Mouse (Mus musculus) erythroblast, adult 5-6 weeks (primary cell): Measurements from ENCODE around the gene Kmt2c. TPM values are rescaled to one million over a fixed set of nuclear protein-coding genes. Genes with fewer than 3 reads are reported as not detected.

ENCODE experiments used
- ATAC-seq: replicated peaks from 2 replicates; pipeline ENCODE4 v1.8.0; 2016; ENCODE audit warnings: moderate number of reproducible peaks, mild to moderate bottlenecking, moderate TSS enrichment, inconsistent platforms; ENCODE audit not compliant: poor library complexity, low FRiP score, severe bottlenecking
- total RNA-seq, 2 experiments: library from RNA; stranded (forward) in 1 of 2; stranded (reverse) in 1 of 2; fragments of 150-400 nt in 1 of 2; fragments of 200-764, 138-1000 nt in 1 of 2; gene quantifications; 2 replicates each; pipeline versions ENCODE4 v1.2.3 to v1.2.4; 2015 to 2017; ENCODE audit warnings: low replicate concordance in 2 of 2

Gene Kmt2c
- total RNA-seq, 2 experiments from 2014 or later: 18.4 to 26.7 TPM

- ATAC-seq: no peak
Measured at GRCm38 (mm10) chr5:25415382-25415781, 83.2 kb downstream of the Kmt2c start.

- no peak for ATAC-seq
Measured at GRCm38 (mm10) chr5:25396727-25397126, 101.9 kb downstream of the Kmt2c start.

DNA sequence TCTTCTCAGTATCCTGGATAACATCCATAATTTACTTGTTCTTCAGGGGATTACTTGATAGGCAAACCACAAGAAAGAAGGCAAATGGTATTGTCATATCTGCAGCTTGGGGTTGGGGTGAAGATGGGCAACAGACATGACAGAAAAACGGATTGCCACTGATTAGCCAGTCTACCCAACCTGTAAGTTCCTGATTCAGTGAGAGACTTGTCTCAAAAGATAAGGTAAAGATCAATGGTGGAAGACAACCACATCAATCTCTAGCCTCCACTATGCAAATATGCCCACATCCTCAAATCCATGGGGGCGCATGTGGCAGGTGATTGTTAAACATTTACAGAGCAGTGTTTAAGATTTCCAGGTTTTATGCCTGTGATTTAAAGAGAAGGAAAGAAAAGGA lies 105.9 kb downstream of the Kmt2c start:
- no peak for ATAC-seq

DNA sequence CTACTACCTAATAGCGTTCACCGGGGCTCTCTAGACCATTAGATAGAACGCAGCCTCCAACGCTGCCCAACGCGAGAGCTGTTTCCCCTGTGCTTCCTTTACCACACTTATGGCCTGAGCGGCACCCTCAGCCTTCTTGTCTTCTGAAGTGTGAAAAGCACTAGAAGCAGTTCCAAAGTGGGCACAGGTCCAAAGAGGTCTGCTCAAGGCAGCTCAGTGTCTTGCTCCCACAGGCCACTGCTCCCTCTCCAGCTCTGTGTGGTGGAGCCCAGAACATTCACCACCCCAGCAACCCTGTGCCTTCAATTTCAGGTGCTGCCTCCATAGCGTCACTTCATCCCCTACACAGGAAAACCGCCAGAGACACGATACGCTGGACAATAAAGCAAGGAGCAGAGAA lies 115.0 kb downstream of the Kmt2c start:
- no peak for ATAC-seq

DNA sequence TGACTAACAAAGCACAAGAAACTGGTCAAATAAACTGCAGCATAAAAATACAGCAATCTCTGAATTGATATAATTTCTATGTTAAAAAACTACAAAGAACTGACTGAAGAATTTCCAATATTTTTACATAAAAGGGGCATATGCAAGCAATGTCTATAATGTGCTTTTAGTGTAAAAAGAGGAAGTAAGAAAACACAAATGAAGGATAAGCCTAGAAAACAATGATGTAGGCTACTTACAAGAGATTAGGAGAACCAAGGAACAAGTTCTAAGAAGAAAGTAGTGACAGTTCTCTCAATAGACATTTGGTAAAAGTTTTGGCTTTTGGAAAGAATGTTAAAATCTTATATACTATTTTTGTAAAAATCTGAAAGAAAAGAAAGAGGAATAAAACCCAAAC lies 119.4 kb downstream of the Kmt2c start:
- ATAC-seq: no peak

- no peak for ATAC-seq
Measured at GRCm38 (mm10) chr5:25368420-25368819, 130.2 kb downstream of the Kmt2c start.

DNA sequence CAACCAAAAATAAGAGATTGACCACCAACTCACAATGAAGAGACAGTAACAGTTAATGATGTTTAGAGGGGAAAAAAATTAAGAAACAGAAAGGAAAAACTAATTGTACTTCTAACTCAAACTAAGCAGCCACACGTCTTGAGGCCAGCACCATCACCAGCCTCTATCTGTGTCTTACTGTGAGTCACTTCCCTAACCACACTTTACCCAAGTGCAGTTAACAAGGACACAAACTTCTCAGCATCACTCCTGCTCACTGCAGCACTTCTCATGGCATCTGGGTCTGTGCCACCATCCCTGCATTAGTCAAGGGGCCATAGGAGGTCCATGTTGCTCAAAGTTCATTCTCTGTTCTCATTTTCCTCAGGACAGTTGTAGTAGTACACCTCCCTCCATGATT lies 131.5 kb downstream of the Kmt2c start:
- no peak for ATAC-seq

DNA sequence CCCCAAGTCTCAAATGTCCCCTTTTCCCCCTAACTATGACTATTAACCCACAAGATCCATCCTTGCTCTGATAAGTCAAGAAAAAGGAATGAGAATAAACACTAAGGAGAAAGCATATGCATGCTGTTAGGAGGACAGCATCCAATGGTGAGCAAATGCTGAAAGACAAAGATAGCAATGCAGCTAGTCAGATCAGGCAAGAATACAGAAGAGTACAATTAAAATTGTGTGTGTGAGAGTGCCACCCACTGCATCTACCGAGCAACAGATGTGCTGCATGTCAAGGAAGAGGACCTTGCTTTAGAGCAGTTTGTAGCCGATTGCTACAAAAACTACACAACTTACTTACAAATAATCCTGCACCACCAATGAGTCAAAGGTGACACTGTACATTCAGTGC lies 145.1 kb downstream of the Kmt2c start:
- ATAC-seq: no peak

DNA sequence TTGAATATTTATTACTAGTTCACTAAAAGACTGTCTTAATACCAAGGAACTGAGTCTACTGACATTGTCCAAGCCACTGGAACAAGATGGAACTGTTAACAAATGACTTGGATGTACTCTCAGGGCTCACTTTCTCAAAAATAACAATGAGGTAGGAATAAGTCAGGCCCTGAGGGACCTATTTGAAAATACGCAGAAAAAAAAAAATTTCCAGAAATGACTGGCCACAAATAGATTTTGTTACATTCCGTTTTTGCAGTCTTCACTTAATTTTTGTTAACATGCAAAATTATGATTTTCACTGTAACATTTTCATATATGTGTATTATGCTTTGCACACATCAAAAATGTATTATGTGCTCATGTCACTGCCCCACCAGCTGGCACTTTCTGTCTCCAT lies 167.3 kb downstream of the Kmt2c start:
- ATAC-seq: no peak

GRCm38 (mm10) chr5:25313881-25314280 lies 184.7 kb downstream of the Kmt2c start:
- ATAC-seq: no peak

DNA sequence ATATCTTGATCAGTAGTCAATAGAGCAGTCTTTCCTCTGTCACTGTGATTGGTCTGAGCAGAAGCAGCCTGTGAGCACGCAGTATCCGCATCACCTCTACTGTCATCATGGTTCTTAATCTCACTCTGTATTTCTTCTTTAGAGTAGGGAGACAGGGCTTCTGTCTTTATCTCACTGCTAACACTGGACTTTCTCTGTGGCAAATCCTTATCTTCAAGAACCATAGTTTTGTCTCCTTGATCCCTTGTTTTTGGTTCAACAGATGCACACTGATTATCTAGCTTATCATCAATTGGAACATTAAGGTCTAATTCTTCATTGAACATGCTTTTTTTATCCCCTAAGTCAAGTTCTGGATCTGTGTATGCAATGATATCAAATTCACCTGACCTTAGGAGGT lies 188.4 kb downstream of the Kmt2c start:
- no peak for ATAC-seq

GRCm38 (mm10) chr5:25296830-25297229 lies 201.8 kb downstream of the Kmt2c start:
- no peak for ATAC-seq

GRCm38 (mm10) chr5:25283988-25284387 lies 214.6 kb downstream of the Kmt2c start:
- ATAC-seq: no peak

- ATAC-seq: no peak
Measured at GRCm38 (mm10) chr5:25276365-25276764, 222.2 kb downstream of the Kmt2c start.

- ATAC-seq: no peak
Measured at GRCm38 (mm10) chr5:25275629-25276028, 223.0 kb downstream of the Kmt2c start.

- ATAC-seq: no peak
Measured at GRCm38 (mm10) chr5:25268258-25268888, 230.2 kb downstream of the Kmt2c start.

GRCm38 (mm10) chr5:25262266-25262665 lies 236.3 kb downstream of the Kmt2c start:
- ATAC-seq: no peak

DNA sequence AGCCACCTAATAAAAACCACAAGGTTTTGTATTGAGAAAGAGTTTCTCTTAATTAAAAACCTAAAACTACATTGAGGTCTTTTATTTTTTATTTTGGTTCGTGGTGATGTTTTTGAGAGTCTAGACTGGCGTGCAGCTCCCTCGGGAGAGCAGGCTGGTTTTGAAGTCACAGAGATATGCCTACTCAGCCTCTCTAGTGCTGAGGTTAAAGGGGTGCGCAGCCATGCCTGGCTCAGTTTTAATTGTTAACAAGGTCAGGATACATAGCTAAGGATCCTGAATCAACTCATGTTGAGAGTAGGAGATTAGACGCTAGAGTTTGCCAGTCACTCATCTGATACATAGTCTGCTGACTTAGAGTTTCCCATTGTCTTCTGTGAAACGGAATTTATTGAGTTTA lies 237.1 kb downstream of the Kmt2c start:
- ATAC-seq: no peak

DNA sequence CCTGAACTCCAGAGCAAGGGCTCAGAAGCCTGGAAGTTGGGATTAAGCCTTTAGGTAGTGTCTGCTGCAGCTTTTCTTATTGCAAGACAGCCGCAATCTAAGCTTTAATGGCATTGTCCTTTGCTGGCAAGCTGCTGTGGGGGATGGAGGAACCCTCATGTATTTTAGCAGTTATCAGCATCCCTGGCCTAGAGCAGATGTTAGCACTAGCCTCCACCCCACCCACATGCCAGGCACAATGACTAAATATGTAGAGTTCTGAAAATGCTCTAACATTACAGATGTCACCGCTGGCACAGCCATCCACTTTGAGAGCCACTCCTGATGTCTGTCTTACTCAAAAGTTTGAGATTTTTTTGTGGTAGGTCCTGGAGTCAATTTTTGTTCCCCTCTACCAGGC lies 241.9 kb downstream of the Kmt2c start:
- ATAC-seq: no peak

GRCm38 (mm10) chr5:25254491-25254890 lies 244.1 kb downstream of the Kmt2c start:
- ATAC-seq: no peak

- ATAC-seq: no peak
Measured at GRCm38 (mm10) chr5:25252825-25253544, 245.6 kb downstream of the Kmt2c start.

DNA sequence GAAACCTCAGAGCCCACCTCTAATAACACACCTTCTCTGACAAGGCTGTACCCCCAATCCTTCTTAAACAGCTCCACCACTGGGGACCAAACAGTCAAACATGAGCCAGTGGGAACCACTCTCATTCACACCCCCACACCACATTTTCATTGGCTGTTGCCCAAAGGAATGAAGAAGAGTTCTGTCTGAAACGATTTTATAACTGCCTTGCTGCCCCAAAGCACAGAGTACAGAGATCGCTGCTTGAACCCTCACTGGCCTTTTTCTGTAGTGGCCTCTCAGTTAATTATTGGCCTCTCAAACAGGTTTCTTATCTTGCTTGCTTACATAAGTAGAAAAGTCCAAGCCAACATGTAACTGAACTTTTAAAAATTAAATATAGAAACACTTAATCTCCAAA lies 246.2 kb downstream of the Kmt2c start:
- ATAC-seq: no peak
